Mouse (Mus musculus): ENCODE data around the gene Xpr1. TPM values are rescaled to one million over a fixed set of nuclear protein-coding genes. Genes with fewer than 3 reads are reported as not detected.

The Xpr1 gene
- polyA plus RNA-seq, 2 experiments = 5.9 to 10.0 TPM

GRCm38 (mm10) chr1:155311672-155312071 lies 105.5 kb downstream of the Xpr1 start:
- 61% methylated on average over 3 of the region's 3 CpGs for WGBS
- DNase-seq (ENCODE audit: low spot score) (no peak), ATAC-seq (ENCODE audit: low FRiP score, low read depth) (no peak)
- TF ChIP-seq POLR2A (IDR thresholded peaks at IDR 0.05; ENCODE audit: borderline replicate concordance, extremely low read depth, insufficient read depth, insufficient read length) = no peak
- no peaks in the 10 kb centered on the region for H3K4me1 ChIP-seq (ENCODE audit: control insufficient read depth, insufficient read depth, low read length)
- no peaks in the 10 kb centered on the region for H3K9me3 ChIP-seq (ENCODE audit: control insufficient read depth, low read length)
- peaks cover 3% of the 10 kb centered on the region; the same call in 1 of the 2 replicates for H3K36me3 ChIP-seq (ENCODE audit: control insufficient read depth, insufficient read depth, low read length)
- H3K9ac ChIP-seq (ENCODE audit: low read depth, low read length, severe bottlenecking) = no peak overlapping the region
- H3K4me2 ChIP-seq (replicated peaks; ENCODE audit: low read depth, low read length, severe bottlenecking) = no peak overlapping the region
- H3K4me3 ChIP-seq (replicated peaks; ENCODE audit: low read length) = no peak overlapping the region
- no peaks in the 10 kb centered on the region for H3K27me3 ChIP-seq (ENCODE audit: control insufficient read depth, insufficient read depth, low read length)
- no peak overlapping the region for H3K27ac ChIP-seq (replicated peaks; ENCODE audit: low read depth, low read length)

- no peak overlapping the region for H3K4me2 ChIP-seq (replicated peaks; ENCODE audit: low read depth, low read length, severe bottlenecking)
- 57% methylated on average over 3 of the region's 3 CpGs for WGBS
- no peak for TF ChIP-seq POLR2A (IDR thresholded peaks at IDR 0.05; ENCODE audit: borderline replicate concordance, extremely low read depth, insufficient read depth, insufficient read length)
Observed at GRCm38 (mm10) chr1:155306879-155307278, 110.3 kb downstream of the Xpr1 start.

GRCm38 (mm10) chr1:155303402-155303801 lies 113.8 kb downstream of the Xpr1 start:
- Histone ChIP-seq H3K9me3 (ENCODE audit: control insufficient read depth, low read length) (no peaks in the 10 kb centered on the region), H3K4me1 (ENCODE audit: control insufficient read depth, insufficient read depth, low read length) (no peaks in the 10 kb centered on the region), H3K4me2 (replicated peaks; ENCODE audit: low read depth, low read length, severe bottlenecking) (no peak overlapping the region), H3K27me3 (ENCODE audit: control insufficient read depth, insufficient read depth, low read length) (no peaks in the 10 kb centered on the region), H3K27ac (replicated peaks; ENCODE audit: low read depth, low read length) (no peak overlapping the region), H3K36me3 (ENCODE audit: control insufficient read depth, insufficient read depth, low read length) (no peaks in the 10 kb centered on the region), H3K9ac (ENCODE audit: low read depth, low read length, severe bottlenecking) (no peak overlapping the region), H3K4me3 (replicated peaks; ENCODE audit: low read length) (no peak overlapping the region)
- no peak for ATAC-seq (ENCODE audit: low FRiP score, low read depth)
- no peak for TF ChIP-seq POLR2A (IDR thresholded peaks at IDR 0.05; ENCODE audit: borderline replicate concordance, extremely low read depth, insufficient read depth, insufficient read length)
- DNase-seq (ENCODE audit: low spot score) = no peak
- WGBS = 79% methylated on average over 2 of the region's 2 CpGs

More at GRCm38 (mm10) chr1:155306879-155307278, 110.3 kb downstream of the Xpr1 start:
- Histone ChIP-seq H3K9ac (ENCODE audit: low read depth, low read length, severe bottlenecking) (no peak overlapping the region), H3K36me3 (ENCODE audit: control insufficient read depth, insufficient read depth, low read length) (peaks cover 3% of the 10 kb centered on the region; the same call in 1 of the 2 replicates), H3K9me3 (ENCODE audit: control insufficient read depth, low read length) (no peaks in the 10 kb centered on the region), H3K4me1 (ENCODE audit: control insufficient read depth, insufficient read depth, low read length) (no peaks in the 10 kb centered on the region), H3K27me3 (ENCODE audit: control insufficient read depth, insufficient read depth, low read length) (no peaks in the 10 kb centered on the region), H3K4me3 (replicated peaks; ENCODE audit: low read length) (no peak overlapping the region), H3K27ac (replicated peaks; ENCODE audit: low read depth, low read length) (no peak overlapping the region)
- ATAC-seq (ENCODE audit: low FRiP score, low read depth) (no peak), DNase-seq (ENCODE audit: low spot score) (no peak)

GRCm38 (mm10) chr1:155297615-155298014 lies 119.6 kb downstream of the Xpr1 start:
- H3K4me3 ChIP-seq (replicated peaks; ENCODE audit: low read length) = no peak overlapping the region
- ATAC-seq (ENCODE audit: low FRiP score, low read depth) (no peak), DNase-seq (ENCODE audit: low spot score) (no peak)
- H3K4me1 ChIP-seq (ENCODE audit: control insufficient read depth, insufficient read depth, low read length) = no peaks in the 10 kb centered on the region
- no peak for TF ChIP-seq POLR2A (IDR thresholded peaks at IDR 0.05; ENCODE audit: borderline replicate concordance, extremely low read depth, insufficient read depth, insufficient read length)
- H3K27me3 ChIP-seq (ENCODE audit: control insufficient read depth, insufficient read depth, low read length) = no peaks in the 10 kb centered on the region
- no peak overlapping the region for H3K27ac ChIP-seq (replicated peaks; ENCODE audit: low read depth, low read length)
- no peak overlapping the region for H3K4me2 ChIP-seq (replicated peaks; ENCODE audit: low read depth, low read length, severe bottlenecking)
- H3K9ac ChIP-seq (ENCODE audit: low read depth, low read length, severe bottlenecking) = no peak overlapping the region
- no peaks in the 10 kb centered on the region for H3K9me3 ChIP-seq (ENCODE audit: control insufficient read depth, low read length)
- 95% methylated on average over 5 of the region's 5 CpGs for WGBS
- no peaks in the 10 kb centered on the region for H3K36me3 ChIP-seq (ENCODE audit: control insufficient read depth, insufficient read depth, low read length)

- Histone ChIP-seq H3K27me3 (ENCODE audit: control insufficient read depth, insufficient read depth, low read length) (no peaks in the 10 kb centered on the region), H3K4me3 (replicated peaks; ENCODE audit: low read length) (no peak overlapping the region), H3K9me3 (ENCODE audit: control insufficient read depth, low read length) (no peaks in the 10 kb centered on the region), H3K4me2 (replicated peaks; ENCODE audit: low read depth, low read length, severe bottlenecking) (no peak overlapping the region), H3K36me3 (ENCODE audit: control insufficient read depth, insufficient read depth, low read length) (no peaks in the 10 kb centered on the region), H3K27ac (replicated peaks; ENCODE audit: low read depth, low read length) (no peak overlapping the region), H3K9ac (ENCODE audit: low read depth, low read length, severe bottlenecking) (no peak overlapping the region), H3K4me1 (ENCODE audit: control insufficient read depth, insufficient read depth, low read length) (no peaks in the 10 kb centered on the region)
- WGBS = 86% methylated on average over 2 of the region's 2 CpGs
- DNase-seq (ENCODE audit: low spot score) (no peak), ATAC-seq (ENCODE audit: low FRiP score, low read depth) (no peak)
- no peak for TF ChIP-seq POLR2A (IDR thresholded peaks at IDR 0.05; ENCODE audit: borderline replicate concordance, extremely low read depth, insufficient read depth, insufficient read length)
Observed at GRCm38 (mm10) chr1:155297203-155297602, 120.0 kb downstream of the Xpr1 start.

- peaks cover 10% of the 10 kb centered on the region; the same call in 1 of the 2 replicates for H3K36me3 ChIP-seq (ENCODE audit: control insufficient read depth, insufficient read depth, low read length)
- H3K4me1 ChIP-seq (ENCODE audit: control insufficient read depth, insufficient read depth, low read length) = no peaks in the 10 kb centered on the region
- WGBS = 11% methylated on average over 3 of the region's 3 CpGs
- TF ChIP-seq POLR2A (IDR thresholded peaks at IDR 0.05; ENCODE audit: borderline replicate concordance, extremely low read depth, insufficient read depth, insufficient read length) = no peak
- no peak overlapping the region for H3K4me3 ChIP-seq (replicated peaks; ENCODE audit: low read length)
- ATAC-seq (ENCODE audit: low FRiP score, low read depth) = no peak
- no peaks in the 10 kb centered on the region for H3K9me3 ChIP-seq (ENCODE audit: control insufficient read depth, low read length)
- no peaks in the 10 kb centered on the region for H3K27me3 ChIP-seq (ENCODE audit: control insufficient read depth, insufficient read depth, low read length)
- no peak overlapping the region for H3K27ac ChIP-seq (replicated peaks; ENCODE audit: low read depth, low read length)
- peak; percentile 84 for DNase-seq (ENCODE audit: low spot score)
- no peak overlapping the region for H3K4me2 ChIP-seq (replicated peaks; ENCODE audit: low read depth, low read length, severe bottlenecking)
- H3K9ac ChIP-seq (ENCODE audit: low read depth, low read length, severe bottlenecking) = no peak overlapping the region
Observed at GRCm38 (mm10) chr1:155293446-155293845, 123.8 kb downstream of the Xpr1 start.

Measured in limb, embryonic 14.5 days (tissue).